Mouse (Mus musculus) ZHBTc4 (cell line): Measurements from ENCODE around the gene Aco2.

Experiments used
- DNase-seq: peaks from one replicate; pipeline ENCODE4 v3.0.0-alpha.2; 2011; ENCODE audit warnings: low read depth, low spot score

Aco2 gene

DNA sequence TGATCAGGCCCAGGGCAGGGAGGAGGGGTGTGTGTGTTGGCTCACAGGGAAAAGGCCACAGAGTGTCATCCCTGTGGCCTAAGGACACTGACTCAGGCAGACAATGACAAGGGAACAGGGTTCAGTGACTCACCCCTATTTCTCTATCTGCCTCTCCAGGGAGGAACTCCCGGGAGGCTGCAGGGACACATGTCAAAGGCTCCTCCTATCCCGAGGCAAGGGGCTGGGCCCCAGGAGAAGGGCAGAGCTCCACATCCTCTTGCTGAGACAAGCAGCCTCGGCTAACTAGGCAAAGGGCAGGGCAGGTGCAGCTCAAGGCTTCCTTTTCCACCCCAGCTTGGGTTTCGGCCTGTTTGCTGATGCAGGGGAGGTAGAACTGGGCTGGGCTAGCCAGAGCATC lies 26.4 kb upstream of the Aco2 start:
- DNase-seq, result peak; percentile 62

DNA sequence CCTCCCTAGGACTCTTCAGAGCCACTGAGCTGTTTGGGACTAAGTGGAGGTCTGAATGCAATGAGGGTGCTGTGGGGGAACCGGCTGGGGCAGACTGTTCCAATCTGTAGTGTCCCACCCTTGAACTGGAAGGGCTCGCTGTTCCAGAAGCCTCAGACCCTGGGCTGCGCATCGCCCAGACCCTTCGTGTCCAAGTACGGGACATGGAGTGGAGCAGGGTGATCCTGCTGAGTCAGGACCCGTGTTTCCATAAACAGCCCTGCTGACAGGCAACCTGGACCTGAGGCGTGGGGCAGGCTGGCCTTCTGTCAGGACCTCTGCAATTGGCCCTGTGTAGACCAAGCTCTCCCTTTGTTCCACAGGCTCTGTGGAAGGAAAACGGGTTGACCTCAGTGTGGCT lies 25.4 kb upstream of the Aco2 start:
- no peak for DNase-seq

DNA sequence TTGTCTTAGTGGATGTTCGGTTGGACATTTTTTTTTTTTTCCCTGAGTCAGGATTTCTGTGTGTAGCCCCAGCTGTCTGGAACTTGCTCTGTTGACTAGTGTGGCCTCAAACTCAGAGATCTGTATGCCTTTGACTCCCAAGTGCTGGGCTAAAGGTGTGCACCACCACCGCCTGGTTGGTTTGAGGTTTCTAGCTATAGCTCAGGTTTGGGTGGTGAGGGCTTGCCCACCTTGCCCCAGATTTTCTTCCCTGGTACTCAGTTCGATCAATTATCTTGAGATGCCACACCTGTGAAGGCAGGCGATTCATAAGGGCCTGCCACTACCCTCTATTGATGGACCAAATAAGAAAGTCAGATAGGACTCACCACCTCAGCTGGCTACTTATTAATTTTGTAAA lies 24.9 kb upstream of the Aco2 start:
- DNase-seq, result no peak

DNA sequence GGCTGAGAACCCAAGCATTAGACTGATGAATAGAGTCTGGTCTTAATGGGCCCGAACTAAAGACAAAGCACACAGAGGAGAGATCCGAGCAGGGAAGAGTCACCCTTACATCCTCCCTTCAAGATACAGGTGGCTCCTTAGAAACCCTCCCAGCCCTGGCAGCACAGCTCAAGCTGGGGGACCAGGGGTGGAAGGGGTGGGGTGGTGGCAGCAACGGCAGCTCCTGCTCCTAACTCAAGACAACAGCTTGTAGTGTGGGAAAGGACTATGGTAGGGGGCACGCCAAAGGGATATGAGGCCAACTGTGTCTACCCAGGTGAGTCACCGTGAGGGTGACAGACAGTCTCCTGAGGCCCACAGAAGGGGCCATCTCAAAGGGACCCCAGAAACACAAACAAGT lies 24.2 kb upstream of the Aco2 start:
- DNase-seq, result no peak

DNA sequence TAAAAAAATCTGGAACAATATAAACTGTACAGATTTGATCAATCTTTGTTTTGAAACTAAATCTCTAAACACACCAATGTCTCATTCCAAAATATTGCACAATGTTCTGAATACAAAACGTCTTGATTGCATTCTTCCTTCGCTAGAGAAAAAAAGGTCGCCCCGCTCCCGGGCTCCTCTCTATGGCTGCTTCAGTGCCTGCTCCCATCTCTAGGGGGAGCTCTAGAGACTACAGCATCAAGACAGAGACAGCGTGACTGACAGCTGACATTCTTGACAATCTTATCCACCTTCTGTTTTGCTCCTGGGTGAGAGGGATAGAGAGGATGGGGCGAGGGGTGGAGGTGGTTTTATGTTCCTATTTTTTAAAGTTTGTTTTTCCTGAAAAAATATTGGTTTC lies 23.8 kb upstream of the Aco2 start:
- DNase-seq, result peak; percentile 87

DNA sequence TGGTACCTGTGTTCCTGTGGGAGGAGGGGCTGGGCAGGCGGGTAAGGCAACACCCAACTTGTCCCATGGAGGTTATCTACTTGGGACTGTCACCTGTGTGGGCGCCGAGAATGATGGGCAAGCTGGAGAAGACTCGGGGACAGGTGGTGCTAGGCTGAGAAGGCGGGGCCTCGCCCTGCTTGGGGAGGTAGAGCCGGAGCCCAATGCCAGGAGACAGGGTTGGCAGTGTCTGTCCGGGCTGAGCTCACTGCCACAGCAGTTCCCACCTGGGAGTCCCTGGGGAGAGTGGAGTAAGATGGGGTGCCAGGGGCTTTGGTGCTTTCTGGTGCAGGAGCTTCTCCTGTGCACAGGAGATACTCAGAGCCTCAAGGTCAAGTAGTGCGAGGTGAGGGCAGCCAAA lies 23.0 kb upstream of the Aco2 start:
- DNase-seq, result no peak

DNA sequence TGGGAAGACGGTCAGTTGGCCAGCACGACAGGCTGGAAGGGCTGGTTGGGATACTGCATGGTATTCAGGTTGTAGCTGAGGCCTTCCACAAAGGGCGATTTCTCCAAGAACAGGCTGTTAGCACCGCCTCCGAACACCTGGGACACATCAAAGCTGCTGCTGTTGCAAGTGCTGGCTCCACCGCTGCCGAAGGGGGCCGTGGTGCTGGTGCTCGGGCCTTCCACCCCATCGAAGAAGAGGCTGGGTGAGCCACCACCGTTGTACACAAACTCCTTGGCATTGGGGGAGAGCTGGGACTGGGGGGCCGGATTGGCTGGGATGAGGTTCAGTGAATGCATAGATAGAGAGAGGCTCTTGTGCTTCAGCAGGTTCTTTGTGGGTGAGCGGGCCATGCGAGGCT lies 21.4 kb upstream of the Aco2 start:
- DNase-seq, result no peak

DNA sequence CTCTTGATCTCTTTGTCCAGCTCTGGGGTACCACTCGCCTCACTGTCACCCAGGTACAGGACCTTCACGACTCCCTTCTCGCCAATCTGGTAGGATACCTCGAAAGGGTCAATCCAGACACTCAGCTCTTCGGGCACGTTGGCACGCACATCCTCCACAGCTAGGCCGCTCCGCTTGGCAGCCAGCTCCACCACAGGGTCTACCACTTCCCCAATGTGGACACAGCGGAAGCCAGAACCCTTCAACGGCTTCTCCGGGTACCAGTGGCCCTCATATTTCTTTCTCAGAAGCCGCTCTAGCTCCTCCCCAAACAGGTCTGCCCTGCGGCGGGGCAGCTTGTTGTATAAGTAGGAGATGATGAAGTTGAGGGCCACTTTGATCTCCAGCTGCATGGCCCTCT lies 20.7 kb upstream of the Aco2 start:
- DNase-seq, result no peak

DNA sequence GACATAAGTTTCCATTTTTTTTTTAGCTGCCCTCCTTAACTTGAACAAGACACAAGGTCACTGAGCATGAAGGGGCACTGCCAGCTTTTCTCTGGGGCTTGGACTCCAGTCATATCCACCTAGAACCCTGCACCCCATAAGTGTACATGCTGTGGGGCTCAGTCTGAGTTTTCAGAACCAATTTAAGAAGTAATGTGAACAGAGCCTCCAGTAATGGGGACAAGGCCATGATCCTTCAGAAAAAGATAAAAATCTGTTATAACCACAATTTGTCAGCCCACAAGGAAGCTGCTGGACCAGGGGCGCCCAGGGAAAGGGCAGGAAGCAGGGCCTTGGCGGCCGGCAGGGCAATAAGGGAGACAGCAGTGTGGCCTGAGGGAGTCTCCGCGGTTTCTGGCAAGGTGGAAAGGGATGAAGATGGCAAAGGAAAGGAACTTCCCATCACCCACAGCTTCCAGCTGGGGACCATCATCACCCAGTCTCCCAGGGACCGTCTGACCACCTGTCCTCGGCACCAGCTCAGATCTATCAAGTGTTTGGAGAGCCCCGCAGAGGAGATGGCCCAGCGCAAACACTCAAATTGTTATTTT lies 19.6 kb upstream of the Aco2 start:
- DNase-seq, result no peak

DNA sequence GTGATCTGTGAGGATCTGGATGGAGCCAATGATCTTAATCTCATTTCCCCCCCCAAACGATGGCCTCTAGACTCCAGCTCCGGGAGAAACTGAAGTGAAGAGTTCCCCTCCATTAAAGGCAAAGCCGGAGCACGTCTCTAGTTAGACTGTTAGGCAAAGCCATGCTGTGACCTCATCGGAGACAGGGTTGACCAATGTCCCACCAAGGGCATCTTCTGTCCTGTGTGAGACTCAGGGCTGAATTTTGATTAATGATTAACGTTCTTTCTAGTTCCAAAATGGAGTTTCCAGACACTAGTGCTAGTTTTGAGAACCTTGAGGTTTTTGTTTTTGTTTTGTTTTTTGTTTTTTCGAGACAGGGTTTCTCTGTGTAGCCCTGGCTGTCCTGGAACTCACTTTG lies 19.0 kb upstream of the Aco2 start:
- no peak for DNase-seq

DNA sequence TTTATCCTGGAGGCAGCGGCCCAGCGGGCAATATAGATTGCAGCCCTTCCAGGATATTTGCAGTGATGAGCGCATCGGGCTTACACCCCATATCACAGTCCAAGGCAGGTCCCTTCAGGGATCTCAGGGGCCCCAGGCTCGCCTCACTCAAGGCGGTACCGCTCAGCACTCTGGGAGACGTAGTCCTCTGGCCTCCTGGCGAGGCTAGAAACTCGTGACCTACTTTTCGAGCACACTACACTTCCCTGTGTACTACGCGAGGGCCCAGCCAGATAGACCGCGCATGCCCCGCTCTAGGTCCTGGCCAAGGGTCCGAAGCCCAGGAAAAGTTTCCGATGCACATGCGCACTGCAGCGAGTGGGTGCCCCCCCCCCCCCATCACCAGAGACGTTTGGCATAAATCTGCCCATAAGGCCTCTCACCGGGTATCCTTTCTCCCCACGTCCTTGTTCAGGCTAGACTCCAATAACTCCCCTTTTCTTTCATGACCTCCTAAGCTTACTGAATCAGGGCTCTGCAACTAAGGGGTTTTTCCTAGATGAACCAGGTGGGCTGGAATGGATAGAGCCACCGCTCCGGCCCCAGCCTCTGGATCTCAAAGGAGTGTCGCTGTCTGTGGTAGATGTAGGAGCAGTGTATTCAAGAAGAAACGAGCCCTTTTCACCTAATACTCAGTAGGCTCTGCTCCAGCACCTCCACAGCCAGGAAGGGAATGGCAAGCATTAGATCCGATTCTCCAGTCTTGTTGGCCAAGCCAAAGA lies 15.9 kb upstream of the Aco2 start:
- peak; percentile 94 for DNase-seq

DNA sequence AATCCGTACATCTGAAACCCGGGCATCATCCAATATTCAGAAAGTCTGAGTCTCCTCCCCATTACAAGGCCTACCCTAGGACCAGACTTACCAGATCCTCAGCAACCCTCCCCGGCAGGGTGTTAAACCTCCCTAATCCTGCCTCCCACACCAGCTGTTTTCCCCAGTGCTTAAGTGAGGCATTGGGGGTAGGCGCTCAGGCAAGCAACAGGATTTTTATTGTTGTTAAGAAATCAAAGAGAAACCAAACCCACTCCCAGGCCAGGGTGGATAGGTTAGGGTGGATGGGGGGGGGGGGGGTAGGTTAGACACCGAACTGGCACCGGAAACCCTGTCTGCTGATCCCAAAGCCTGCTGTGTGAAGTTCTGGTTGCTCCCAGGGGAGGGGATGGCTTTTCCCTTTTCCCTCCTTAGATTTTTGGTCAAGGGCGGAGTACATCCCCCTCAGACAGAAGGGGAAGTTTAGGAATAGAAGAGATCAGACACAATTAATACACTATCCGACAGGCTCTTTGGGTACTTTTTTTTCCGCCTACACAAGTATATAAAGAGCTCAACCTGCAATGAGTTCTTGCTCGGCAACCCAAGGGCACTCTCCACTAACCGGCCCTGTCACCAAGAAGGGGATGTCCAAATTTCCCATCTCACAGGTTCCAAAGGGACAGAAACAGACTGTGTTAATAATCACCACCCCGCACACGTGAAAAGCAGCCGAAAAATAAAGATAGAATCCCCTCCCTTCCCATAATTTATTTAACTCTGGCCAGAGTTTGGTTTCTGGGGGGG lies 15.0 kb upstream of the Aco2 start:
- DNase-seq, result no peak

DNA sequence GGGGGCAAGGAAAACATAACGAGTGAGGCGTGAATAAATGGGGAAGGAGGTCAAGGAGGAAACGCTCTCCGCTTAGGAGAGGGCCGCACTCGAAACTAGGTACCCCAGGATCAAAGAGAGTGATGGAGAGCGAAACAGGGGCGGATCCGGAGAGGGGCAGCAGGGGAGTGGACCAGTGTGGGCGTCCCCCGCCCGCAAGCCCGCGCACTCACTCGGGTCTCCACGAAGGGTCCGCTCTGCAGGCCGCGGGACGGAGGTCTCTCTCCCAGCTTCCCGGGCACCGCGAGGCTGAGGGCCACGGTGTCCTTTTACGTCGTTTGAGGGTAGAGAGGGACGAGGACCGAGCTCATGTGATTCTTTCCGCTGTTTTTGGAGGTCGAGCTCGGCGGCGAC lies 14.4 kb upstream of the Aco2 start:
- DNase-seq, result no peak

DNA sequence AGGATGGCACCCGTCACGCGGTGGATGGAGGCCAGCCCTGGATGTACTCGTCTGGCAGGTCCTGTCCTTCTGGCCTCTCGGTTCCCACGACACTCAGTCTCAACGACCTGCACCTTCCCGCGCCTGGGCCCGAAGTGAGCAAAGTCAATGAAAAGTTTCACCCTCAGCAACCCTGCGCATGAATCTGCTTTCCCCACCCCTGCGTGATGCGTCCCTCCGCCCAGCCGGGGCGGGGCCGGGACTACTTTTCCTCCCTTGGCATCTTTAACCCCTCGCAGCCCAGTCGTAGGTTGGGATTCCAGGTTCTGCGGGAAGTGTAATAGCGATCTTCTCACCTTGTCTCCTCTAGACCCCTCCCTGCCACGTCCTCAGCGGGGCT lies 14.0 kb upstream of the Aco2 start:
- DNase-seq, result peak; percentile 91

DNA sequence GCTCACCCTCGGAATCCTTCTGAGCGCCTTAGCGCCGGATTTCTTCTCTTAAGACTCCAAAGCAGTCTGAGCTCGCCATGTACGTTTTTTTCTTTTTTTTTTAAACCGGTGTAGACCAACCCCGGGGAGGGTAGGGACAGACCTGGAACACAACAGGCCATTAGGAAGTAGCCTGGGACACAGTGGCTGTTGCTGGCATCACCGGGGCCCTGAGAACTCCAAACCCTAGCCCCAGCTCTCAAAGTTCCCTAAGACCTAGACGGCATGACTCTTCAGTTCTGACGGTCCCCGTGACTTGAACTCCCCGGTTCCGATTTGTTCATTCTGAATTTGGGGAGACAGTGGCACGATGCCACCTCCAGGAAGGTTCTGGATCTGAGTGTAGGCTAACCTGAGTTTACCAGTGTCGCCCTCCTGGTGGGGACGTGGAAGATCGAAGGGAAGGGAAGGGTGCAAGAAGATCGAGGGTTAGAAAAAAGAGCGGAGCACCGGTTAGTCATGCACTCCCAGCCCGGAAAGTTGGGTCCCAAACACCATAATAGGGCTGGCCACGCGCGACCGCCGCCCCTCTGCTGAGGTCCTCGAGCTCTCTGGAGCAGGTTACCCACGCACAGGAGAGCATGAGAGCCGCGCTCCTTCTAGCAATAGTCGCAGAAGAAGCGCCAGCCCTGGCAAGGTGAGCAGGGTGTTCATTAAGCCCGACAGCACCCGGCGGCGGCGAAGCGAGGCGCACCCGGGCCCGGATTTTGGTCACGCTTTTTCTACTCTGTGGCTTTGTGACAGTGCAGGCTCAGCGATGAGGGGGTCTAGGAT lies 13.4 kb upstream of the Aco2 start, which contains the start of gene Tob2:
Tob2 (minus strand) TSS at position 280 of the 813 bp plus-strand sequence.
- peak; percentile 65 for DNase-seq

DNA sequence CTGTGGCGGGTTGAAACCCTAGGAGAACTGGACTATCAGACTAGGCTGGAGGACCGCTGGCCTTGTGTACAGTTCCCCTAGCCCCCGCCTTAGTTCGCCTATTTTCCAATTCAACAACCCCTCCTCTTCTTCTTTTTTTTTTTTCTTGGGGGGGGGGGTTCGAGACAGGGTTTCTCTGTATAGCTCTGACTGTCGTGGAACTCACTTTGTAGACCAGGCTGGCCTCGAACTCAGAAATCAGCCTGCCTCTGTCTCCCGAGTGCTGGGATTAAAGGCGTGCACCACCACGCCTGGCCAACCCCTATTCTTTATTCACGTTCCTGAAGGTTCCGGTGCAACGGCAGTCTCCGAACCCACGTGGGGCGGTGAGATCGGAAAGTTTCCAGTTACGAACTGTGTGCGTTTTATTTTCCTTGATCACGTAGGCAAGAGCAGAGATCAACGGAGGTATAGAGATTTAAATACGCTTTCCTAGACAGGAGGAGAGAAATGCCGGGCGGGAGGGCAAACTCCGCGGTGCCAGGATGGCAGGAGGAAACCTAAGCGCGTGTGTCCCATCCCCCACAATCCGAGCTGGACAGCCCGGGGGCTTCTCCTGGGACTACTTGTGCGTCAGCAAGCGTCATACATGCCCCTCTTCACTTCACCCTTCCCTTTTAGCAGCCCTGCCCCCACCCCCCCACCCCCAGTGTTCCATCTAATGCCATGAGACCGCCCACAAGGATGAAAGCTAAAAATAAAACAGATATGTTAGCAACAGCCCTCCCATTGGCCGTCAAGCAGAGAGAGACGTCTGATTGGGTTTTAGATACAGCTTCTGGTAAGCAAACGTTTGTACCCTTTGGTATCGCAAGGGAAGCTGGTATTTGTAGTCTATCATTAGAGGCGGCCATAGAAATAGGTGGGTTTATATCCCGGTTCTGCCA lies 12.5 kb upstream of the Aco2 start:
- DNase-seq, result peak; percentile 83

DNA sequence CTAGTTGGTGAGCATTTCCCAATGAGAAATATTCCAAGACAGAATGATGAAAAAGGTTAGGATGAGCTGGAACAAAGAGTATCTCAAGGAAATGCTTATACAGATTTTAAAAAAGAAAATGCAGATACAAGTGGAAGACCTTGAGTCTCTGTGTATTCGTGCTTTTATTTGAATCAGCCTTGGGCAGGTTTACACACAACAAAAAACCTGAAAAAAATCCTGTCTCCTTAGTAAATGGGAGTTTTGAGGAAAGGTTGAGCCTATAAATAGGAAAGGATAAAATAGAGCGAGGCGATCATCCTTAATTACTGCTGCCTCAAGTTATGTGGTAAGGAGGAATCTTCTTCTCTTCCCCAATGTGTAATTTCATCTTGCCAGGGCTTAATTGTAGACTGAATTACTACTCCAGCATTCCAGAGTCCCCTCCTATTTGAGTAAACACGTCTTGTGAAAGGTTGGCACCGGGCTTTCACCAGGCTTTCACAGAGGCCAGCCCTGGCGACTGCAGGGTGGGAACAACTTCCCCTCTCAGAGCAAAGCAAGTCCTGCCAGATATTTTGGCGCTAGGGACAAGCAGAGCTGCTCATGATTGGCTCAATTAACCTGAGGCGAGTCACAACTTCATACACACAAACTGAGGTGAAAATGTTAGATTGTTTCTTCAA lies 11.5 kb upstream of the Aco2 start:
- no peak for DNase-seq

DNA sequence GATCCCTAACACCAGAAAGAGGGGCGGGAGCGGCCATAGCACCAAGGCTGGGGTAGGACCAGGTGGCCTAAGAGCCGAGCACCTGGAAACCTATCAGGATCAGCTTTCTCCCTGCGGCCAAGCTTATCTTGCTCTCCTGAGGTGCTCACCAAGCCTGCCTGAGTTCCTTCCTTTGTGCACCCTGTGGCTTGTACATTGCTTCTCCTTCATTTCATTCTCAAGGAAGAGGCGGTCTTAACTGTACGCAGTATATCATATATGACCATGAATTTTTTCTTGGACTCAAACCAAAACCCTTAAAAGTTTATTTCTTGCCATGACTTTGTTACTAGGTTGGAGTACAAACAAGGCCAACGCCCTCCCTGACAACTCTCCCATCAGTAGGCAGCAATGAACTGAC lies 7.9 kb upstream of the Aco2 start:
- DNase-seq, result no peak

DNA sequence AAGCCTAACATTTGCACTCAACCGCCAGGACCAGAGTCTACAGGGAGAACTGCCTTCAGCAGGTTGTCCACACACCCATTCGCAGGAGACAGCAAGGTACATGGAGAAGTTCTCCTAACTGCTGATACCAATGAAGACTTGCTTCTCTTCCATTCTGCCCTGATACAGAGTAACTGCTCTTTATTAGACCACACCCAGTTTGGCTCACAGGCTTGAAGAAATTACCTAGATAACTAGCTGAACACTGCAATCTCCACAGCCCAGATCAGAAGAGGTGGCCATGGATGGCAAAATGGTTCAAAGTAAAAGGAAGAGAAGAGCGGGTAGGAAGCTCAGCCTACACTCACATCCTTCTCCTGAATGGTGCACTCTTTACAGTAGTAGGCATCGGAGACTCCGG lies 2.1 kb upstream of the Aco2 start:
- no peak for DNase-seq

DNA sequence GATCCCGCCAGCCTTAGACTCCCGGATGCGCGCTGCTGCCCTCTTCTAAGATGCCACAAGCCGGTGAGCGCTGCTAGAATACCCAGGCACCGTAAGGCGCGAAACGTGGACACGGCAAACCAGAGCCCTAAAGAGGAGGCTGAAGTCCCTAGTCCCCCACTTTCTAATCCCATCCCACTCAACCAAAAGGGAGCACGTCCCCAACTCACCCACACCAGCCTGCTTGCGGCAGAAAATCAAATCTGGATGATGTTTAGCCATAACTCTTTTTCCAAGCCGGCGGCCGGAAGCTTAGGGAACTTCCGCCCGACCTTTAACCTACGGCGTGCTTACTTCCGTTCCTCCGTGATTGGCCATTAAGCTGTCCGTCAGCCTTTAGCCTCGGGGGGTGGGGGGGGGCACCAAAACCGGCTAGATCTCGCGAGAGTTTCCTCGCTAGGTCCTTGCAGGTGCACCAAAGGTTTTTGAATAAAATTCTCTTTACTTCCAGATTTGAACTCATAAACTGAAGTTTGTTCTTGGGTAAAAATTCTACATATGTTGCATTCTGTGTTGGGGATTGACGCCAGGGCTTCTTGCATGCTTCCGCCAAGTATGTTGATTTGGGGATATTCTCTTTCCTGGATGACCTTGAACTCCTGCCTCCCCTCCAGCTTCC lies 376 bp upstream of the Aco2 start, which contains the start of gene Phf5a:
Phf5a (minus strand) TSS at position 308 of the 658 bp plus-strand sequence.
- peak; percentile 98 for DNase-seq
